Mouse (Mus musculus): ENCODE measurements around the gene Espl1. TPM values are rescaled to one million over a fixed set of nuclear protein-coding genes. Genes with fewer than 3 reads are reported as not detected.
A peak's percentile ranks its signal among the peaks of the same experiment; 100 is the strongest.

Espl1 gene
- total RNA-seq (2017): 24.6 and 39.7 TPM in 2 replicates

DNA sequence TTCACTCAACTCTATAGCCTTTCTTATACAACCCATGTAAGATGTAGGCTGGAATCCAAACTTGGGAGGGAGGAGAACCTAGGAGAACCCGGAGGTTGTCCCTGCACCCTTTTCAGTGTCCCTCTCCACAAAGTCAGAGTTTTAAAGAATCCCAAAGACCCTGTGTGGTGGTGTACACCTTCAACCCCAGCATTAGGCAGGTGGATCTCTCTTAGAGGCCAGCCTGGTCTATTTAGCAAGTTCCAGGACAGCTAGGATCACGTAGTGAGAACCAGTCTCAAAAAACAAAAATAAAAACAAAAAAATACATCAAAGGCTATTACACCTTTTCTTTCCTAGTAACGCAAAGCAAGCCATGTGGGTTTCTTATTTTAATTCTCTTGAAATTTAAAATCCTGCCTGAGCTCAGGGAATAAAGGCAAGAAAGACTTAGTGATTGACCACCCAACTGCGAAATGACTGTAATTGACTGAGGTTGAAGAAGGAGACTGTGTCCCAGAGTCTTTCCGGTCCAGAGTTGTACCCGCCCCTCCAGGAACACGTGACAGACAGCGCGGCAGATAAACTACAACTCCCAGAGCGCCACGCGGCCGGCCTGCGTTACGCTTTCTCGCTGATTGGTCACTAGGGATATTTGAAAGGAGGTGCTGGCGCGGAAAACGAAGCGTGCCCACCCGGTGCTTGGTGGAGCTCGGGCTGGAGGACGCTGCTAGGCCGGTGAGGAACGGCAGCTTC, at the start of gene Espl1:
TSS of gene Espl1 (plus strand) at position 634 of the 735 bp plus-strand sequence.
- ATAC-seq (replicated peaks; ENCODE audit: low read depth, poor library complexity, severe bottlenecking): peak; percentile 100

DNA sequence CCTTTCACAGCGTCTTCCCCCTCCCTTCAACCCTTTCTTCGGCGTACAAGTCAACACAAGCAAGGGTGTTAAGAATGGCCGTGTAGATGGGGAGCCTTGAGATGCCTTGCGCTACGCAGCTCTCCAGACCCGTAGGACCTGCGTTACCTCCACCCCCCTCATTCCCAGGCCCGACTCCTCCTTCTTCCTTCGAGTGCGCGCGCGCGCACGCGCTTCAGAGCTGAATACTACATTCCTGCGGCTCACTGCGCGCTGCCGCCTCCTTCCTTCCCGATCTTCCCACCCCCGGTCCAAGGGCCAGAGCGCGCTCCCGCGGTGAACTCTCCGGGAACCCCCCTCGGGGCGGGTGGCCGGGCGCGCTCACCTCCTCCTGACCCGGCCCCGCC, 49.2 kb upstream of the Espl1 start:
- peak; percentile 37 for ATAC-seq (replicated peaks; ENCODE audit: low read depth, poor library complexity, severe bottlenecking)

GRCm38 (mm10) chr15:102247252-102248130, 48.6 kb upstream of the Espl1 start:
- ATAC-seq (replicated peaks; ENCODE audit: low read depth, poor library complexity, severe bottlenecking): peak; percentile 2; the same call in 1 of the 2 replicates

DNA sequence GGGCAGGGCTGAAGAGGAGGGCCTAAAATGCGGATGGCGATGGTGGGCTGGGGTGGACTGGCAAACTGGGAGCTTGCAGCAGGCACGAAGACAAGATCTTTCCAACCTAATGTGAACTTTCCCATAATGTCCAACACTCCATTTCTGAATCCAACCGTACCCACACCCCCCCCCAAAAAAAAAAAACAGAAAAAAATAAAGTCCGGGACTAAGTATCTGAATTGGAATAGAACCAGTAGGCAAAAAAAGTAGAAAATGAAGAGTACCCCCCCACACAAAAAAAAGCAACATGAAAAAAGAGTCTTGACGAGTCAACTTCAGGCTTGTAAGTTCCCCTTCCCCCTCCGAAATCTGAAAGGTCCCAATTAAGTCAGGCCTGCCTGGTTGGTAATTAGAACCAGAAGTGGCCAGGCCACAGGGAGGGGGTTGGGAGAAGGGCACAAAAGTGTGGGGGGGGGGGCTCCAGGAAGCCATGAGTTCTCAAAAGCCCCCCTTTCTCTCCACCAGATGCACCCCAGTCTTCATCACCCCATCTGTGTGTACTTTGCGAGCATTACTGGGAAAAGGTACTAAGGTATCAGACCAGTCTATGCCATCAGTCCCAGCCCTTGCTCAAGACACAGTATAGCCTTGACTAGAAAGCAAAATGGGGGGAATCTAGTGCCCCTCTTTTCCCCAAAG, 47.8 kb upstream of the Espl1 start:
- no peak for ATAC-seq (replicated peaks; ENCODE audit: low read depth, poor library complexity, severe bottlenecking)

- no peak for ATAC-seq (replicated peaks; ENCODE audit: low read depth, poor library complexity, severe bottlenecking)
Measured at GRCm38 (mm10) chr15:102248812-102249191, 47.3 kb upstream of the Espl1 start.

- ATAC-seq (replicated peaks; ENCODE audit: low read depth, poor library complexity, severe bottlenecking): no peak
Measured at GRCm38 (mm10) chr15:102249251-102249691, 46.8 kb upstream of the Espl1 start.

DNA sequence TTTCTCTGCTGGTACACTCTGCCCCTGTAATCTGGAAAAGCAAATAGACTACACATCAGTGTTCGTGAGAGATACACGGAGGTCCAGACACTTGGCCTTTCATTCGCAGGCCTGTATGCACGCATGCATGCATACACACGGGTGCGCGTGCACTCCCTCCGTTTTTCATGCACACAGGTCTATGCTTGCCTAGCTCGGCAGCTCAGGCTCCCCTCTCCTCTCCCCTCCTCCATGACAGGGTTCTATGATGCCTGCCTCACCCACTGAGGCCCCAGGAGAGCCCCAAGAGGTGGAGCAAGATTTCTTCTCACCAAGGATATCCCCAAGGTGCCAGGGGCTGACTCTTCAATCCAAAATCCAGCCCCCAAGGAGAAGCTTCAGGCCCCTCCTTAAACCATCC, 46.1 kb upstream of the Espl1 start:
- ATAC-seq (replicated peaks; ENCODE audit: low read depth, poor library complexity, severe bottlenecking): no peak

GRCm38 (mm10) chr15:102250521-102250920, 45.5 kb upstream of the Espl1 start:
- ATAC-seq (replicated peaks; ENCODE audit: low read depth, poor library complexity, severe bottlenecking): no peak

GRCm38 (mm10) chr15:102255547-102256255, 40.4 kb upstream of the Espl1 start:
- no peak for ATAC-seq (replicated peaks; ENCODE audit: low read depth, poor library complexity, severe bottlenecking)

DNA sequence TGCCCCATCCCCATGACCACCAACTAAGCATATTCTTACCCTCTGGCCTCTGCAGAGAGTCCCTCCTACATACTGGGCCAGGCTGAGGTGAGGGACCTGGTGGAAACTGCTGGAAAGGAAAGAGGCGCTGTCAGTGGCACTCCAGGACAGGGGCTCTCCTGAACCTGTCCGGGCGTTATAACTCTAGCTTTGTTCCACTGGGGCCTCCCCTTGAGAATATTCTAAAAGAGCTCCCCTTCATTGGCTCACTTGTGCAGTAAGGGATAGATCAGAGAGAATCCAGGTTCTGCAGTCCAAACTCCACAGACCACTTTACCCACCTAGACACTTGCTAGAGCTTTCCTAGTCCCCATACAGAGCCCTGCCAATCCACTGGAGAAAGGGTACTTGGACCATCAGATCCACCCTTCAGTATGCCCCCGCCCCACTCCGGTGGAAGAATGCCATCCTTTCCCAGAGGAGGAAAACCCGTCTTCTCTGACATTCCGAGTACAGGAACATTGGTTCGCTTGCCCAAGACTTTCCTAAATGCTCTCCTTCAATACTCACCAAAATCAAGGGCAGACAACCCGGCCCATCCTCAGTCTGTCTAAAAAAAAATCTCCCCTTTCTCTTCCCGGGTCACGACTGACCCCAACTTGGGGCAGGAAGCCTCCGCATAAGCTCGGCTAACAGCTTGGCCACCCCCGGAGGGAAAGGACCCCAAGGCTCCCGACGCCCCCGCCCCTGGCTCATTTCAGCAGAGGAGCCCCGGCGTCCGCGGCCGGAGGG, 39.5 kb upstream of the Espl1 start:
- ATAC-seq (replicated peaks; ENCODE audit: low read depth, poor library complexity, severe bottlenecking): no peak

DNA sequence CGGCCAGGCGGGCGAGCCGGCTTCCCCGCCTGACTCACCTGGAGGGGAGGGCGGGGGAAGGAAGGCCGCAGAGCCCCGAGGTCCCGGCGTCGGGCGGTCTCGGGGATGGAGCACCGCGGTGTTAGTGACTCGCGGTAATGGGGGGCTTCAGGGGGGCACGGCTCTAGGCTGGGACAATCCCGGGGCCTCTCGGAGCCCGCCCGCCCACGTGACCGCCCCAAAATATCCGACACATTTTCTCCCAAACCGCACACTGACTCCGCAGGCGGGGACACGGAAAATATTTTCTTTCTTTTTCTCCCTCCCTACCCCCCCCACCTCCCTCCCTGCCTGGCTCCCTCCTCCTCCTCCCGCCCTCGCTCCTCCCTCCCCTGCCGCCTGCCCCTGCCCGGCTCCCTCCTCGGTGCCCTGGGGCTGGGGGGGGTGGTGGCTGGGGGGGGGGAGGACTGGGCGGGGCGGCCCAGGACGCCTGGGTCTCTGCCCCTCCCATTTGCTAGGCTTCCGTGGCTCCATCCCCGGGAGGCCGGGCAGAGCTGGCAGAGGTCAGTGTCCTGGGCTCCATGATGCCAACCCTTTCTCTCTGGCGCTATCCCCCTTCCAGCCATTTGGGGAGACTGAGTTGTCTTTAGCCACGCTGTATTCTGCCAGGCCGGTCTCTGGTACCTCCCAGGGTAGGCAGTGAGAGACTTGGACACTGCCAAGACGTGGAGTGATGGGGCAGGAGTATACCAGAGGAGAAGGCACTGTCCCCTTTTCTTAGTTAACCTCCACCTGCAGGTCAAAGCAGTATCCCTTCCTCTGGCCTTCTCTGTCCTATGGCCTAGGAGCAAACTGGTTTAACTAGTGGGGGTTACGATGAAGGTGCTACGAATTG, 38.6 kb upstream of the Espl1 start, which contains the start of gene Rarg:
TSS of gene Rarg (minus strand) at position 316 of the 874 bp plus-strand sequence.
- ATAC-seq (replicated peaks; ENCODE audit: low read depth, poor library complexity, severe bottlenecking): peak; percentile 30; the same call in 1 of the 2 replicates

DNA sequence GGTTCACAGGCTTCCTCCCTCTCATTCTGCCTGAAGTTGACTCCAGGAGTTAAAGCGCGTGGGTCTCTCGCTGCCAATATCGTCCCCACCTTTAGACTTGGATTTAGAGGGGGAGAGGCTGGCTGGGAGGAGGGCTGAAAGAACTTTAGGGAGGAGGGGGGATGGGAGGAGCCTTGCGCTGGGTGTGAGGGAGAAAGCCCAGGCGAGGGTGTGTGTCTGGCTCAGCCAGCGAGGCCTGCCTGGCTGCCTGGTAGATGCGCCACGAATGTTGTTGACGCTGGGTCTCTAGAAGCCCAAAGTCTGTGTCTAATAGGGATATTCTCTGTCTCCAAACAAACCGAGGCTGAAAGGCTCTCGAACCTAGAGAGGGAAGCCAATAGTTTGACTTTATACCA, 38.0 kb upstream of the Espl1 start:
- 0 out of 2 replicates have a peak, but pooled peaks have one; percentile 19 for ATAC-seq (replicated peaks; ENCODE audit: low read depth, poor library complexity, severe bottlenecking)

- no peak for ATAC-seq (replicated peaks; ENCODE audit: low read depth, poor library complexity, severe bottlenecking)
Measured at GRCm38 (mm10) chr15:102258581-102259253, 37.3 kb upstream of the Espl1 start.

- no peak for ATAC-seq (replicated peaks; ENCODE audit: low read depth, poor library complexity, severe bottlenecking)
Measured at GRCm38 (mm10) chr15:102262582-102262981, 33.5 kb upstream of the Espl1 start.

DNA sequence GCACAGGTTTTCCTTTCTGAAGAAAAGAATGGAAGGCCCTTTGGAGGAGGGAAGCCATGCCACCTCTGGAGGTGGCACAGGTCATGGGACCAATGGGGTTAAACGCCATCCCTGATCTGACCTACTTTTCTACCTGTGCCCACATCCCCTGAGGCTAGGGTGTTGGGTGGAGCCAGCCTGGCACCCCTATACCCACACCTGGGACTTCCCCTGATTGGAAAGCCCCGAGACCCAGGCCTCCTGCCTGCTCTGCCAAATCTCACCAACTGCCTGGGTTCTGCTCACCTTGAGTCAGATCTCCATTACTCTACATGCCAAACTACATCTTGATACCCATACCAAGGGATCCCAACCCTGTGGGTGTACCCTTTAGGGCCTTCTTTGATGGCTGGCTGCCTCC, 33.0 kb upstream of the Espl1 start:
- no peak for ATAC-seq (replicated peaks; ENCODE audit: low read depth, poor library complexity, severe bottlenecking)

DNA sequence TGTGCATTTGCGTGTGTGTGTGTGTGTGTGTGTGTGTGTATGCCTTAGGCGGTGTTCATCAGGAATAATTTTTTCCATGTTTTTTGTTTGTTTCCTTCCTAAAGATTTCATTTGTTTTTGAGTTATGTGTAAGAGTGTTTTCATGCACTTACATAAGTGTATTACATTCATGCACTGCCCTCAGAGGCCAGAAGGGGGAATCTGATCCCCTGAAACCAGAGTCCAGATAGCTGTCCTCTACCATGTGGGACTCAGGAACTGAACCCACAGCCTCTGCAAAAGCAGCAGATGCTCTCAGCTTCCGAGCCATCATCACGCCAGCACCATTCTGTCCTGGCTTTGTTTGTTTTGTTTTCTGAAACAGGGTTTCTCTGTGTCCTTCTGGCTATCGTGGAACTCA, 30.5 kb upstream of the Espl1 start:
- peak; percentile 60; the same call in 1 of the 2 replicates for ATAC-seq (replicated peaks; ENCODE audit: low read depth, poor library complexity, severe bottlenecking)

DNA sequence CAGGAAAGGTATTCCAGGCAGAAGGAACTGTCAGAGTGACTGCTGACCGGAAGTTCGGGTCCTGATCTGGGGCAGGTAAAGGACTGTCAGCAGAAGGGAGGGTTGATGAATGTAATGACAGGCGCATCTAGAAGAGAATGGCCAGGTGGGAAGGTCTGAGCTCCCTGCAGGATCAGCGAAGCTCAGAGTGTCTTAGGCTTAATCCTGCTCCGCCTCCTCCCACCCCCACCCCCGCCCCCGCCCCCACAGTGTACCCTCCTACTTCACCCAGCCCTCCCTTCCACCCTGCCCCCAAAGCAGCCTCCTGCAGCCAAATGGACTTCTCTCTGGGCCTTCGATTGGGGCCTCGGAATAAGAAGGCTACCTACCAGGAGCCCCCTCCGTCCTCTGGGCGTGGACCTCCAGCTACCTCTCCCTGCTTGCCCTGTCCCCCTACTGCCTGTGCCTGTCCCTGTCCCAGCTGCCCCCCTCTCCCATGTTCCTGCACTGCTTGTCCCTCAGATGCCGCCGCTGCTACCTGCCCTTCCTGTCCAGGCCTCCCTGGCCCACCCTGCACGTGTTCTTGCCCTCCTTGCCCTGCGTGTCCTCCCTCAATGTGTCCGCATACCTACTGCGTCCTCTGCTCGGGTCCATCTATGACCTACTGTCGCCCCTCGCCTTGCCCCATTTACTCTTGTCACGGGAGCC, 25.6 kb upstream of the Espl1 start, which contains the start of gene Gm9918:
TSS of gene Gm9918 (plus strand) at position 290 of the 687 bp plus-strand sequence.
- ATAC-seq (replicated peaks; ENCODE audit: low read depth, poor library complexity, severe bottlenecking): no peak

All from common myeloid progenitor, adult 5-6 weeks (primary cell).